Mouse (Mus musculus): ENCODE data around the gene Farp2.
"Not testable (repeated sequence)": the region's sequence is repeated elsewhere in the genome, so short reads cannot be mapped to it uniquely, and the experiment has no call there.

Farp2 gene

DNA sequence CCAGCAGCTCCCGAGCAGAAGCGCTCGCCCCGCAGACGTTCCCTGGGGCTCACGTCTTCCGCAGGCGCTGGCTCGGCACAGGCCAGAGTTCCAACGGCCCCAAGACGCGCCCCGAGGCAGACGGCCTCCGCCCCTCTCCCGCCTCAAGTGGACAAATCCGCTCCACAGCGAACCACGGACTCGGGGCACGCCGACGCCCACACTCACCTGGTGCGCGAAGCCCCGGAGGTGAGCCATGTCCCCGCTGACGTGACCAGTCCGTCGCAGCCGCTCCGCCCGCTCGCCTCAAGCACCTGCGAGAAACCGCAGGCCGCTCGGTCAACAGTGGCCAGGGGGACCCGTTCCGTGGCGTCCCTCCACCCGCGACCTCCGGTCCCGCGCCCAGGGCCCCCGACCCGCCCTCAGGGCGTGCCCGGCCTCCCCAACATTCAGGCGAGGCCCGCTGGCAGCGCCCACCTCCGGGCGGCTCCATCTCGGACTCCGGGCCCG lies 123.3 kb downstream of the Farp2 start:
- DNase-seq (ENCODE audit: low read depth, low spot score) = peak; percentile 25

DNA sequence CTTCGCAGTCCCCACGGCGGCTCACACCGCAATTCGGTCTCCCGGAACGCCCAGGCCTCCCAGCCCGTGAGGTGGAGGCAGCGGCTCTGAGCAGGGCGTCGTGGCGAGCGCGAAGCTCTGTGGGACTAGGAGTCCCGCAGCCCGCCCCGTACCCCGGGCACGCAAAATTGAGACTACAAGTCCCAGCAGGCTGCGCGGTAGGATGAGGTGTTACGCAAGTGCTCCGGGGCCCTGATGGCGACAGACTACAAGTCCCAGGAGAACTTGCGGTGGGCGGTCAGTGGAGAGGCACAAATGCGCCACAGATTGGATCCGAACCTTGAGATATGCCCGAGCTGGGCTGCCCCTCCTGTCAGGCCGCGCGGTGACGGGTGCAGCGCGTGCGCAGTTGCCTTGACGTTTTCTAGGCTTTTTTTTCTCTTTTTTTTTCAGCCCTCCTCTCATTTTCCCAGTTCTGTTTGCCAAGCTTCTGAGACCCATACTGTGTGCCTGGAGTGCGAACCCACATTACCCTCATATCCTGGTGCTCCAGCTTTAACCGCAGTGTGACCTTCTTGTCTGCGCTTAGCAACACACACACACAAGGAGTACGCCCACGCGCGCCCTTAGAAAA lies 123.8 kb downstream of the Farp2 start:
- peak; percentile 100 for DNase-seq (ENCODE audit: low read depth, low spot score)

DNA sequence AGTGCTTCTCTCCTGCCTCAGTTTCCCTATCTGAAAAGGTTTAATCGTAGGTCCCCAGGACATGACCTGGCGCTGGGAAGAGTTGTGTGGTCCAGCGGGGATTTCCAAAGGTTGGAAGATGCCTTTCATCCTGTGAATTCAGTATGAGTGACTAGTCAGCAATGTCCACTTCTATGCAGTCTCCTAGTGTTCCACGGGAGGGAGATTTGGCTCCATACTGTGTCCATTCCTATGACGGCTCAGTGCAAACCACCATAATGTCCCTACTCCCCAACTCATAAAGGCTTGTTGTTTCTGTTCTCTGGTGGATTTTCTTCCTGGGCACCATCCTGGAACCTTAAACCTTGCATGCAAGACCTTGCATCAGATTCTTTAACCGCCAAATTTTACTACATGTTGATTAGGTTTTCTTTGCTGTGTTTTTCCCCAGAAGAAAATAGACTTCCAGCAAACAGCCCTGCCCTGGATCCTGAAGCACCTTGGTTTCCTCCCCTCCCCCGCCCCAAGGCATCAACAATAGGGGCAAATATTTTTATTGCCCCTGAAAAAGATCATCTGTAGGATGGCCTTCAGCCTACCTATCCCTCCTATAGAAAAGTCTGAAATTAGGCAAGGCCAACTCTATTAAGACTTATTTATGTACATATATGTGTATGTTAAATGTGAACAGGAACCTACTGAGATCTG lies 124.5 kb downstream of the Farp2 start:
- no peak for DNase-seq (ENCODE audit: low read depth, low spot score)

DNA sequence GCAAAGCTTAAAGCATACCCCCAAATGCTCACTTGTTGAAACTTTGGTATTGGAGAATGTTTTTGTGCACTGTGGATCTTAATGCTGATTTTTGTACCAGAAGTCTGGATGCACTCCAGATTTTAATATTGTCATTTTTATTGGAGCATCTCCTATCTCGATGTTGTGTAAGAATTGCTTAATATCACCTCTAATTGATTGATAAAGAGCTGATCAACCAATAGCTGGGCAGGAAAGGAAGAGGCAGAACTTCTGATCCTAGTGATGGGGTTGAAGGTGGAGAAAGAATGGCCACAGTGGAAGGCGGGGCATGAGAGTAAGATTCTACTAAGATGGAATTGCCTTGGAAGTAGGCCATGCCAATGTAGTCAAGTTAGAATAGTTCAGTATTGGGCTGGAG lies 130.1 kb downstream of the Farp2 start:
- no peak for DNase-seq (ENCODE audit: low read depth, low spot score)

DNA sequence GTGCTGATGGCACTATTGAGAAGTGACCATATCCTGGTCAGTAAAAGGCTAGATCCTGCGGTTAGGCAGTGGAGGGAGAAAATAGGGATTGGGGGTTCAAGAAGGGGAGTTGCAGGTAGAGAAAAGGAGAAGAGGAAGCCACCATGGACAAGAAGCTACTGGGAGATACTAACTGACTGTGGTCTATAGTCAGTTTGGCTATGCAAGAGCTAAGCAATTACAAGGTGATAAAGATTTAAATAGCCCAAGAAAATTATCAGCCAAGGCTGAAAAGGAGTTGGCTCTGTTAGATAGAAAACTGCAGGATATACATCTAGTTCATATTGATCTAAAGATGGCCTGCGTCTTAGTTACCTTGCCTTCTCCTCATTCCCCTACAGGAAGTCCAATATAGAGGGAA lies 130.8 kb downstream of the Farp2 start:
- DNase-seq (ENCODE audit: low read depth, low spot score) = no peak

DNA sequence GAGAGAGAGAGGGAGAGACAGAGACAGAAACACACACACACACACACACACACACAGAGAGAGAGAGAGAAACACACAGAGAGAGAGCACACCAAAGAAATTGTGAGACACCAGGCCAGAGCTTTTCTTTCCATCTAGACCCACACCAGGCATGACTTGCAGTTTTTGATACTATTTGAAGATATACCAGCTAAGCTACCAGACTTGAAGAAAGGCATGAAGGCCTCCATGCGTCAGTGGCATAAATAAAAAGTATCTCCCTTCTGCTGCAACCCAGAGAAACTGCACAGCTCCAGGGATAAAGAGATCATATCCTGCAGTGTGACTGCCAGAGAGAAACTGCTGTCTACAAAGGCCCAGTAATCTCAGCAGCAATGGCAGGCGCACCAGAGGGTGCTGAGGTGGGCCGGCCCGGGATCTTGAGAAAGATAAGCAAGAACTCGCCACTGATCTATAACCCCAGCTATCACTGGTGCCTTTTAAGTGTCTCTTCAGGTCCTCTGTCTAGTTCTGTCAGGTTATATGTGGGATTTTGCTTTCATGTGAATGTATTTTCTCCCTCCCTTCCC lies 137.8 kb downstream of the Farp2 start:
- no peak for DNase-seq (ENCODE audit: low read depth, low spot score)

DNA sequence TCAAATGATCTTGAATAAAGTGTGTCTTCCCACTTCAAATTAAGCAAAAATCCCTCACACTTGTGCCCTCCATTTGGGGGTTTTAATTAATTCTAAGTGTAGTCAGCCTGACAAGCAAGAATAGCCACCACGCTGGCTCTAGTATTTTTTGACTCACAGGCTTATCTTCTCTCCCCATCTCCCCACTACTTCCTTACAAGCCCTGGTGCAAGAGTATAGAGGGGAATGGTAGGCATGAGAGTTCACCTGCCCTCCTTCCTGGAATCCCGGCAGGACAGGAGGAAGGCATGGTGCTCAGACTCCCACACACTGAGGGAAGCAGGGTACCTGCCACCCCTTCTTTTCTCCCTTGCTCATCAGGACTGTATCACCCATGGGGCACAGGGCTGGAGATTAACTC lies 142.4 kb downstream of the Farp2 start:
- no peak for DNase-seq (ENCODE audit: low read depth, low spot score)

DNA sequence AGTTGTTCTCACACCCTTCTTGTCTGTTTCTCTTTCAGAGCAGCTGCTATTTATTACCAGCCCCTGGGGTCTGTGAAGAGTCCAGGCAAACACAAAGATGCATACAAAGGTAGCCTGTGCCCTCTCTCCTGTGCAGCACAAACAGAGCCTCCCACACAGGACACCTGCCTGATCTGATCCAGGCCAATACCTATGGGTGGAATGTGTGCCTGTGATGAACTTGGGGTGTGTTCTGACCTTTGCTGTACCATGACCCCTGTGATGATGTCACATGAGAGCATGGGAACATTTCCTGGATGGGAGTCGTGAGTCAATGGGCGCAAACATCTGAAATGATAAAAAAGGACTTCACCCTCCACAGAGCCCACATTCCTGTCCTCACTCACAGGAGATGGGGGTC lies 142.9 kb downstream of the Farp2 start:
- DNase-seq (ENCODE audit: low read depth, low spot score) = no peak

DNA sequence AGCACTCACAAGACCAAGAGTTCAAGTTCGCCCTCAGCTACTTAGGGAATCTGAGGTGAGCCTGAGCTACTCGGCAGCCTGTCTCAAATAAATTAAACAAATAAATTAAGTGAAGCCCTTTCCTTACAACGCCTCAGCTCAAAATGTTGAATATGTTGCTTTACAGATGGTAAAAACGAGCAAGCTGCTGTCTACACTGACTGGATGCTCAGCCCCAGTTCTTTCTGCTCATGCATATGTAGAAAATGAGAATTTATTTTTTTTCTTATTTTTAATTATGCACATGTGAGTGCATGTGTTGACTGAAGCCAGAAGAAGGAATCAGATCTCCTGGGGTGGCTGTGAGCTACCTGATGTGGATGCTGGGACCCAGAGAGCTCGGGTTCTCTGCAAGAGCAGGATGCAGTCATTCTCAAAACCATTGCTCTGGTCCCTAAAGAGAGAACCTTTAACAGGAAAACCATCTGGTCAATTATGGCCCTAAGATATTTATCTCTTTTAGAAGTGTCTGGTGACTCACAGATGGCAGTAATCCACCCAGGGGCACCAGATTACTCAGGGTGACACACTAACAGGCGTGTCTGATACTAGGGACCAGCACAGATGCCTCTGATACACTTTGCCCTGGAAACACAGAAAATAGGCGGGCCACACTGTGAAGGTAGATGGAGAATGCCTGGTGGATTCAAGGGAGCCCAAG lies 144.6 kb downstream of the Farp2 start:
- no peak for DNase-seq (ENCODE audit: low read depth, low spot score)

DNA sequence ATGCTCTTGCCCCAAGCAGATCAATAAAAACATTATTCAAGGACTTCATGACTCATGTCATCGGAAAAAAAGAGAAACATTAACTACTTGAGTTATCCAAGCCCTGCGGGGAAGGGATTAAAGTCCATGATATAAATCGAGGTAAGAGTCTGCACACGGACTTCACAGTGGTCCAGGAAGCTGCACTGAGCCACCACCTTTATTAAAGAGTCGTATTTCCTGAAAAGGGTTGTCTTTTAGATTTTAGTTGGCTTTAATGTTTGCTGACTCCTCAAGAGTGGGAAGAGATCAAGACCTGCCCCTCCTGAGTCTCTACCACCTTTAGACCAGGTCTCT lies 145.1 kb downstream of the Farp2 start:
- no peak for DNase-seq (ENCODE audit: low read depth, low spot score)

DNA sequence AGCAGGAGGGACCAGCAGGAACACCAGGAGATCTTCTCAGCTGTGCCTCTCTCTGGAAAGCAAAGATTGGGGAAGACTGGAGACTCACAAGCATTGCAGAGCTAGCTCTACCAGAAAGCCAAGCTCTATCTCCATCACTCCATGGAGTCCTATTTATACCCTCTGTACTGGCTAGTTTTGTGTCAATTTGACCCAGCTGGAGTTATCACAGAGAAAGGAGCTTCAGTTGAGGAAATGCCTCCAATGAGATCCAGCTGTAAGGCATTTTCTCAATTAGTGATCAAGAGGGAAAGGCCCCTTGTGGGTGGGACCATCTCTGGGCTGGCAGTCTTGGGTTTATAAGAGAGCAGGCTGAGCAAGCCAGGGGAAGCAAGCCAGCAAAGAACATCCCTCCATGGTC lies 146.7 kb downstream of the Farp2 start, which contains the start of gene Stk25:
Gene Stk25, minus strand, starts transcription at position 101 of the 400 bp plus-strand sequence.
- DNase-seq (ENCODE audit: low read depth, low spot score) = not testable (repeated sequence)

DNA sequence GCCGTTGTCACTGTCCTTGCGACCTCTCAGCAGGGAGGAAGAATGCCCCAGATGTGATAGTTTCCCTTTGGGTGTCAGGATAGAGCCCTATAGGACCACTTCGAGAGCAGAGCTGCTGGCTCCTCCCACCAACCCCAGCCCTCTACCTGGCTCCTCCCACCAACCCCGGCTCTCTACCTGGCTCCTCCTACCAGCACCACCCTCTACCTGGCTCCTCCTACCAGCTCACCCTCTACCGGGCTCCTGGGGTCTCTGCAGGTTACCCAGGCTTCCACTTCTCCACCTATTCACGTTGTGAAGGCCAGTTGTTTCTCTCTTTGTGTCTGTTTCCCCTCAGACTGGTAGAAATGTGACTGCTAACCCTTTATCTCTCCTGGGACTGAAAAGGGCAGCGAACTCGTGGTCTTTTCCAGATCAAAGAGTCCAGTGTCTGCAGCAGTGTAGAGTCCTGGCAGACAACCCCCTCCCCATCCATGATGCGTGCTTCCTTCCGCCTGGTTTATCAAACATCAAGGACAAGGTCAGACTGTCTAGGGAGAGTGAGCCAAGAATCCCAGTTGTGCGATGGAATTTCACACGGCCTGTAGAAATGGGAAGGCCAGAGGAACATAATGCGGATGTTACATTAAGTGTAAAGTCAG lies 156.0 kb downstream of the Farp2 start:
- DNase-seq (ENCODE audit: low read depth, low spot score) = peak; percentile 92

DNA sequence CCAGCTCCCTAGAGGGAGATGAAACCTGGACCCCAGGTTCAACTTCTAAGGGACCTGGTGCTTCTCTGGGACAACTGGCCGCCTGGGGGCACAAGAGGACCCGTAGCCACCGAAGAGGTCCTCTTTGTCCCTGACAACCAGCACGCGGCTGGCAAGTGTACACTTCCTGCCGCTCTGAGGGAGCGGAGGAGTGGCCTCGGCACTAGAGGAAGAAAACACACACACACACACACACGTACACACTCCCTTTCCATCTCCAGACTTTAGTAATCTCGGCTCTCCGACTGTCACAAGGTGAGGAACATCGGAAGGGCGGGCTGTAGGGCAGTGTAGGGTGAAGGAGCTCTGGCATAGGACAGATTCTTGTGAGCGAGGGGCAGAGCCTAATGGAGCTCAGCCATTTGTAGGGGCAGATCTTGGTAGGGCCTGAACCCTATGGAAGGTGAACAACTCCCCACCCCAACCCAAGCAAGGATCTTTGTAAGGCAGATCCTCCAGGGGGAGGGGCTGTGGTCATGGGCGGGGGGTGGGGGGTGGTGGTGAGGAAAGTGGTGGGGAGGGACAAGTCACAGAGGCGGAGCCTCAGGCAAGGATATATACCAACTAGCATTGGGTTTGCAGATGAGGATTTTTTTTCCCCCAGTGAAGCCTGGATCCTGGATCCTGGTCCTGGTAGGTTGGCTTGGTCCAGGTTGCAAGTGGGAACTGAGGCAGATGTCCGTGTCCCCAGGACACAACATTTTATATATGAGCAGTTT lies 157.1 kb downstream of the Farp2 start:
- peak; percentile 93 for DNase-seq (ENCODE audit: low read depth, low spot score)

DNA sequence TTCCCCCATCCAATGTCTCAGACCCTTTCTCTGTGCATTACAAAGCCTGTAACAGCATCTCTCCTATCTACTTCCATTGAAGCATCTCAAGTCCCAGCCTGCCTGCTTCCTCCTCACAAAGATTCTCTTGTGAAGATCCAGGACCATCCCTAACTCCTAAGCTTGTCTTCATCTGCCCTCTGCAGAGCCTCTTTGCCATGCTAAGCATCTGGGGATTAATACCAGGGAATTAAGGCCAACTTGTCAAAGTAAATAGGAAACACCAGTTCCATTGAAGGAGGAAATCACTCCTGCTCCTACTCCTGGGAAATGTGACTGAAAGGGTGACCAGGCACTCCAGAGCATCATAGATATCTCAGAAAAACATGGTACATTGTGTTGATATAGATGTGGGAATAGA lies 158.1 kb downstream of the Farp2 start:
- DNase-seq (ENCODE audit: low read depth, low spot score) = no peak

All from ES-CJ7 (cell line).